Mouse (Mus musculus): ENCODE results near the gene Vangl1.

Vangl1 gene

DNA sequence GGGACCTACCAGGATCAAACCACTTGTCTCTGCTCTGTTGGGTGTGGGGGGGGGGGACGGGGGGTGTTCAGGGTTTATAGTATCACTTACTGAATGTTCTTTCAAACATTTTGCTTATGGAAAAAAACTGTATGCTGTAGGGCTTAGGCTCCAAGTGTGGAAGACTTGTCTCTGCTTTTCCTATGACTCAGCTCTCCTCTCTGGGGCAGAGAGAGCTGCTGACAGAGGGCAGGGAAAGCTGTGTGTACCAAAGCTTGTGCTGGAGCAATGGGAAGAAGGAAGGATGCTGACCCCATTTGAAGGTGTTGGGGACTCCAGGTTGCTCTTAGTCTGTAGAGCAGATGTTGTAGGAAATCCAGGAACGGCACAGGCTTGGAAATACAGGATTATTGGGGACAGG is 63.0 kb downstream of the Vangl1 start:
- DNase-seq (ENCODE audit: low spot score) = no peak

DNA sequence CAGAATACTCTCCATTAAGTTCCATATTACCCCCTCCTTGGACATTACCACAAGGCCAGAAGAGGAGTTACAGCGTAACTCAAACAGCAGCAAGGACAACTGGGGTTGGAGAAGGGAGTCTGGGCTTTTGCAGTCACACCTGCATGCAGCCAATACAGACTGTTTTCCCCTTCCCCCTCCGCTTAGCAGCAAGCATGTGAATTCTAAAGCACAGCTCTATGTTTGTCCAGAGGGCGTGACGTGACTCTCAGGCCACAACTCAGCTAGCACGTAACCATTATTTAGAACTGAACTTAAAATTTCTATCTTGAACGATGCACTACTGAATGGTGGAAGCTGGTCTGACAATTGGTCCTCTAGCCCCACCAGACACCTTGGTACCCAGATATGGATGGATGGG is 63.9 kb downstream of the Vangl1 start:
- no peak for DNase-seq (ENCODE audit: low spot score)

- DNase-seq (ENCODE audit: low spot score) = no peak
These were observed 65.6 kb downstream of the Vangl1 start for GRCm38 (mm10) chr3:102138899-102139298.

DNA sequence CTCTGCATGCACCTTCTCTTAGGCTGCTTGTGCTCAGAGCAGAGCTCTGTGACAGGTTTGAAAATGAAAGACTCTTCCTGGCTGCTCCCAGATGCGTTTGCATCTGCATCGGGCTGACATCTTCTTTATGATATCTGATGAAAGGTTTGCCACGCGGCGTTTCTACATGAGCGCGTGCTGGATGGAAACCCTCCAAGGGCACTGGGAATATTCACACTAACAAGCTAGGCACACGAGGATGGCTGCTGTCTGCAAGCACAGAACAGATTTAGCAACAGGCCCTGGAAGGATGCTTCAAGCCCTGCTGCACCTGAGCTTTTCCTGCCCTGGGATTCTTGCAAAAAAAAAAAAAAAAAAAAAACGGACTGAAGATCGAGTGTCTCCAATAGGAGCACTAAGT is 67.3 kb downstream of the Vangl1 start:
- DNase-seq (ENCODE audit: low spot score) = no peak

DNA sequence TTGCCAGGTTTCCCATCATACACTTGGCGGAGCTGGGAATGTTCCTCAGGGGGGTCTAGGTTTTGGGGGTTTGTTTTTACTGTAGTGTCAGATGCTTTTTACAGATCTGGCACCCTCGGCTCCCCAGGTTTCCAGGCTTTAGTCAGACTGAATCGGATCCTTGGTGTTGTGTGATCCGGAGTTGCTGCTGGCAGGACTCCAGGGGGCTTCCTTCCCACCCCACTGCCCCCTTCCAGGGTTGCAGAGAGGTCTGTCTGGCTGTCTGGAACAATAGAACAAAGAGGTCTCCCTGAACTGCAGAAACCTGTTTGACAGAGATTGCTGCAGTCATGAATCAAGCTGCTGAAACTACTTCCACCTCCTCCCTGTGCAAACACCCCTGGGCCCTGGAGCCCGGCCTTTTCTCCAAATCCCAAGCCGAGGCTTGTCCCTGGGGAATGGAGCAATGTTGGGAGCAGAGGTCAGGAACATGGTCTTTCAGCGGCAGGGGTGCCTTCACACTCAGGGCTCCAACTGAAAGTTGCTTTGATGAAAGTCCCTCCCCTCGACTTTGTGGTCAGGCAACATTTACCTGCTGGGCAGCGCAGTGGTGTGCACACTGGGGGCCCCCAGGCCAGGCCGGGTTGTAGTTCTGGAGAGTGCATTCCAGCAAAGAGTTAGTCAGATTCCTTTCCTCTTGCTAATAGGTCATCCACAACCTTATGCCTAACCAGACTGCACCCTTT is 68.9 kb downstream of the Vangl1 start:
- DNase-seq (ENCODE audit: low spot score) = no peak

DNA sequence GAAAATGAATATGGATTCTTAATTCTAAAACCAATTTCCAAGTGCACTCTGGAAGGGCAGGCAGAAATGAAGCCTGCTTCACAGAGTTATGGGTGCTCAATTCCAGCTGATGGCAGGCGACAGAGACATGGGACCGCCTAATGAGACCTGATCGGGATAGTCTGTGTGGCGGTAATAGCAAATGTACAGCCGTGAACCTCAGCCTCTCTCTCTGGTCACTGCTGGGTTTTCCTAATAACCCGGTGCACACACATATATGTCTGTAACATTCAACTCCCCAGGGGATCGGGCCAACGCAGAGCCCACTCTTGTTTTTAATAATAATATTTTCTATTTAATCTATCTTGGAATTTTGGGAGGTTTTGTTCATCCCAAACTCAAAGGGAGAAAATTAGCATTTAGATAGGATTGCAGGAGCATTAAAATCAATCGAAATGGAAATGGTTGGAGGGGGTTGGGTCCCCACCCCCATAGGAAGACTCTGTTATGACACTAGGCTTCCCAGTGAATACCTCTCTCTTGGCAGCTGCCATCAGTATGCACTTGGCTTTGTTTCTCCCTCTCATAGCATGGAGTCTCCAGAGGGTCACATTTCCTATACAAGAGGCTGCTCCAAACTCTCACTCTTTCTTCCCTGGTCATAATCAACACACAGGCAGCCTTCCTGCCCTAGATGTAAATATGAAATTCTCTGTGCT is 72.7 kb downstream of the Vangl1 start:
- DNase-seq (ENCODE audit: low spot score) = no peak

DNA sequence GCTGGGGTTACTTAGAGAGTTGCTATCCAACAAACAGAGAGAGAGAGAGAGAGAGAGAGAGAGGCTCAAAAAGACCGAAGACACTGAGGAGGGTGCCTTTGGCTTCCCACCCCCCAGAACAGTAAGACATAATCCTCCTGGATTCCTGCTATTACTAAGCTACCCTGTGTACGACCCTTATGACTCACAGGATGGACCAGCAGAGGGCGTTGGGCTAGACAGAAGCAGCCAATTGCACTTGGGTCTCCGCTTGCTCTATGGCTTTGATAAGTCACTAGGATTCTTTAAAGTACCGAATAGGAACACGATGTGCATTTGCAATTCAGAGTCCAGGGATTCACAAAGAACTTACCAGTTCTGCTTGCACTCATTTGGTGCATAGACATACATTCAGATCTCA is 74.0 kb downstream of the Vangl1 start:
- DNase-seq (ENCODE audit: low spot score) = no peak

- DNase-seq (ENCODE audit: low spot score) = no peak
These were observed 76.3 kb downstream of the Vangl1 start for GRCm38 (mm10) chr3:102128242-102128641.

DNA sequence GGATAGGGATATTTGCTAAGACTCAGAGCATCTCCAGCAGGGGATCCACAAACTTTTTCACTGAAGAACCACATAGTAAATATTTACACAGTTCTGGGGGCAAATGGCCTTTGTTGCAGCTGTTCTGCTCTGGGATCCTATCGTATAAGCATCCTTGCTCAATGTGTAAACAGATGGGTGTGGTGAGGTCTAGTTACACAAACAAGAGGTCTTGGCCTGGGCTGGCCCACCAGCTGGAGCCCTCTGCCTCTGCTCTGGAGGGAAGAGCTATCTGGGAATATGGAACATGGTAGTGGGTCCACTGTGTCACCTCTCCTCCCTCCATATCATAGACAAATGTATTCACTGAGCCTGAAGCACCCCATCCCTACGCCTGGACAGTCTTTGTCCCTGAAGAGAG is 77.4 kb downstream of the Vangl1 start:
- DNase-seq (ENCODE audit: low spot score) = no peak

DNA sequence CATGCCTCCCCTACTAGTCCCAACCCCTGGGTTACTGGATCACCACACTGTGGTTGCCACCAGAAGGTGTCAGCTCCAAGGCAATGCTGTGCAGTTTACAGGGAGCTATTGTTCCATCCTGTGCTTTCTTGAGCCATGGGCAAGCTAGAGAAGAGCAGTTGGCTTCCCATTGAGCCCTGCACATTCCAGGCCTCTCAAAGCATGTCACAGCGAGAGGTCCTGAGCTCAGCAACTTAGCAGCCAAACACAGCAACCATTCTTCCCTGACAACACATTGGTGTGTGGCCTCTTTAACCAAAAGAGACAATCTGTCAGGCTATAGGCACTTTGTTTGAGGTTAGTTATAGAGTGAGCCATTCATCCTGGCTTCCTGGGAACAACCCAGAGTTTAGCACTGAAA is 78.9 kb downstream of the Vangl1 start:
- DNase-seq (ENCODE audit: low spot score) = no peak

DNA sequence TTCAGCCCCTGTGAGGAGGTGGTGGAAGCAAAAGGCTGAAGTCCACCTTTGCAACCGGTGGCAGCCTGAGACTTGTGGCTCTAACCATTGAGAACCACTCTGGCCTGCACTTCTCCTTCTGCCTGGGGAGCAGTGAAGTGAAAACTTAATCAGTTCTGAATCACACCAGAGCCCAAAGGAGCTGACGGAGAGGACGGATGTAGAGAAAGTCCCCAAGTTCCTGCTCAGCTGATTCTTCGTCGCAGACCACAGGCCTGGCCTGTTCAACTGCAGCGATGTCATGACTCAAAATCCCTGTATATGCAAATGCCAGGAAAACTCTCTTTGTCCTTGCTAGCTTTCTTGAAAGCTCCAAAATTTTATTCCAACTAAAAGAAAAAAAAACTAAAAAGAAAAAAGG is 80.8 kb downstream of the Vangl1 start:
- DNase-seq (ENCODE audit: low spot score) = no peak

GRCm38 (mm10) chr3:102122046-102122445 is 82.4 kb downstream of the Vangl1 start:
- no peak for DNase-seq (ENCODE audit: low spot score)

DNA sequence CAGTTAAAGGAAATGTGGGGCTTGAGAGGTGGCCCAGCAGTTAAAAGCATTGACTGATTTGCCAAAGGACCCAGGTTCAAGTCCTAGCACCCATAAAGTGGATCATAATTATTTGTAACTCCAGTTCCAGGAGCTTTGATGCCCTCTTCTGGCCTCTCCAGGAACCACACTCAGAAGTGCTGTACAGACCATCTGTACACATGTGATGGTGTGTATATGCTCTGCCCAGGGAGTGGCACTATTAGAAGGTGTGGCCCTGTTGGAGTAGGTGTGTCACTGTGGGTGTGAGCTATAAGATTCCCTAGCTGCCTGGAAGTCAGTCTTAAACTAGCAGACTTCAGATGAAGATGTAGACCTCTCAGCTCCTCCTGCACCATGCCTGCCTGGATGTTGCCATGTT is 83.5 kb downstream of the Vangl1 start:
- no peak for DNase-seq (ENCODE audit: low spot score)

GRCm38 (mm10) chr3:102111979-102112599 is 92.4 kb downstream of the Vangl1 start:
- no peak for DNase-seq (ENCODE audit: low spot score)

GRCm38 (mm10) chr3:102108201-102108600 is 96.3 kb downstream of the Vangl1 start:
- DNase-seq (ENCODE audit: low spot score) = no peak

DNA sequence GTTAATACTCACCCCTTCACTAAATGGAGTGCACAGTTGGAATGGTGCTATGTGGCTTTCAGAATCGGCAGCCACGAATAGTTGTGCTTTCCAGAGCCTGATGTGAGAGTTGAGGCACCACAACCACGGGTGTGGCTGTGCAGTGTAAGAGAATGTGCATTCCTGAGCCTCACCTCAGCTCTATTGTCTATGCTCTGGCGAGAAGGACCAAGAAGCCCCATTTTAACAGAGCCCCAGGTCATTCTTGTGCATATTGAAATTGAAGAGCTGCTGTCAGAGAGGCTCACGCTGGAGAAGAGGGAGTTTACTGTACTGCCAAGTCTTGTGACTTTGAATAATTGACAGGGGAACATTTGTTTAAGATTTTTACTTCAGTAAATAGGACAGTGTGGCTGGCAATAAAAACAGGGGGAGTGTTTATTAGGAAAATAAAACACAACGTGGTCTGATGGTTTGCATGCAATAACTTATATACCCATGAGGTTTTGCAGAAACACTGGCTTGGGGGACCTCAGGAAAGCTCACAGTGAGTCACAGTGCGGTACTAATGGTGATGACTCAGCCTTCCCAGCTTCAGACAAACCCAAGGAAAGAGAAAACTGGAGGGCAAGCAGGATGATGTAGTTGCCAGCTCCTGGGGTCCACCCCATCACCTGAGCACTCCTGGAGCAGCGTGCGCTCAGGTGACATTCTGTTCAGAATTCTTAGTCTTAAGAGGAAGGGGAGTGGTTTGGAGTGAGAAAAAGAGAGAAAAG is 100.5 kb downstream of the Vangl1 start:
- no peak for DNase-seq (ENCODE audit: low spot score)
